Mouse (Mus musculus): ENCODE results near the gene Prl2c5. TPM values are rescaled to one million over a fixed set of nuclear protein-coding genes. Genes with fewer than 3 reads are reported as not detected.
"Not testable (repeated sequence)": the region's sequence is repeated elsewhere in the genome, so short reads cannot be mapped to it uniquely, and the experiment has no call there.

The Prl2c5 gene
- total and polyA plus RNA-seq, 2 experiments from 2014 or later = not detected

- H3K4me2 ChIP-seq (ENCODE audit: low read depth, low read length); H3K36me3 ChIP-seq (ENCODE audit: insufficient read depth, low read length); H3K27me3 ChIP-seq (ENCODE audit: insufficient read depth, low read length); H3K27ac ChIP-seq; ATAC-seq; H3K4me1 ChIP-seq (ENCODE audit: insufficient read depth, low read length); H3K9me3 ChIP-seq (ENCODE audit: low read length); H3K4me3 ChIP-seq (ENCODE audit: low read length); H3K9ac ChIP-seq (replicated peaks; ENCODE audit: low read length): not testable (repeated sequence)
- peak; percentile 7 for DNase-seq (ENCODE audit: low spot score)
- 0% methylated on average over 1 of the region's 1 CpGs for WGBS
- peak; percentile 55 for TF ChIP-seq CTCF (IDR thresholded peaks at IDR 0.05; ENCODE audit: low read depth)
Observed at GRCm38 (mm10) chr13:13237456-13237855, 54.9 kb downstream of the Prl2c5 start.

Other genes with a start within 250 kb of the Prl2c5 start
- not detected in 2 replicates for gene Prl2c2, start 177.3 kb upstream of the Prl2c5 start, total RNA-seq (2014; rRNA removed)
- not detected in 2 replicates for gene Prl2c2, start 177.3 kb upstream of the Prl2c5 start, polyA plus RNA-seq (2015; fragmentation: Nextera tagmentation; extraction: Ambion mirVana)
- gene Gpr137b, start 211.3 kb downstream of the Prl2c5 start, total RNA-seq (2014; rRNA removed) = 20.9 and 32.0 TPM in 2 replicates
- gene Gpr137b, start 211.3 kb downstream of the Prl2c5 start, polyA plus RNA-seq (2015; fragmentation: Nextera tagmentation; extraction: Ambion mirVana) = 23.3 and 23.5 TPM in 2 replicates